Mouse (Mus musculus): ENCODE data around the gene Ntmt1.

Gene Ntmt1

DNA sequence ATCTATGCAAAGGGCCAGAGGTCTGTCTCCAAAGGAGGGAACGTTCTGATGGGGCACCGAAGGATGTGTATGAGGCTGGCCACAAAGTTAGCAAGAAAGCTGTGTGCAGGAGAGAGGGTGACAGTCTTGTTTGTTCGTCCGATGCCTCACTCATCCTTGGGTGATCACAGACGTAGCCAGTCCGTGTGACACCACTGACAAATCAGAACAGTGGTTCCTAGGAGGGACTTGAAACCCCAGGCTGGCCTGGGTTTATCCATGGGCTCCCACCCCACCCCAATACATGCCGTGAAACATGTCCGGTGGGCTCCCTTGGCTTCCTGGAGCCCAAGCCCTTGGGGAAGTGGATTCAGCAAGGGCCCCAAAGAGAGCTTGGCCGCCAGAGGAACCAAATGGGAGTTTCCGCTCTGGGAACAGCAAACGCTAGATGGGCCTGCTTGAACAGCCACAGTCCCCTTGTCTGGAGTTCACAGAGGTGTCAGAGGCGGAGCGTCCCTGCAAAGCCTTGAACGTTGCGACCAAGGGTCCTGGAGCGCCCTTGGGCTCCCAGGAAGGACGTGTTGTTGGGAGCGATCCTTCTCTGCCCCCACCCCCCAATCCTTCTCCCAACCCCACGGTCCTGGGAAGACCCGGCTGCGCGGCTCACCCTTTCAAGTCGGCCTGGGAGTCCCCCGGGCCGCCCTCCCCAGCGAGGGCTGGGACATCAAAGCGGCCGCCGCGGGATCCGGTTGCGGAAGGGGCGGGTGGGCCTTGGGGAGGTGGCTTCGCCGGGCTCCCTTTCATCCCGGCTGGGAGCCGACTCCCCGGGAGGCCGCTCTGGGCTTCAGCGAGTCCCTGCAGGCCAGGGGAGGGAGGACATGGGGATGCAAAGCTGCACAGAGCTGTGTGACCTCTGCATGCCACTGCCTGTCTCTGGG lies 23.3 kb upstream of the Ntmt1 start:
- DNase-seq (ENCODE audit: low spot score) = no peak

GRCm38 (mm10) chr2:30787466-30787865 lies 20.2 kb upstream of the Ntmt1 start:
- DNase-seq (ENCODE audit: low spot score) = no peak

- no peak for DNase-seq (ENCODE audit: low spot score)
Measured at GRCm38 (mm10) chr2:30792061-30792460, 15.6 kb upstream of the Ntmt1 start.

- peak; percentile 81 for DNase-seq (ENCODE audit: low spot score)
Measured at GRCm38 (mm10) chr2:30794179-30795108, 13.2 kb upstream of the Ntmt1 start.

DNA sequence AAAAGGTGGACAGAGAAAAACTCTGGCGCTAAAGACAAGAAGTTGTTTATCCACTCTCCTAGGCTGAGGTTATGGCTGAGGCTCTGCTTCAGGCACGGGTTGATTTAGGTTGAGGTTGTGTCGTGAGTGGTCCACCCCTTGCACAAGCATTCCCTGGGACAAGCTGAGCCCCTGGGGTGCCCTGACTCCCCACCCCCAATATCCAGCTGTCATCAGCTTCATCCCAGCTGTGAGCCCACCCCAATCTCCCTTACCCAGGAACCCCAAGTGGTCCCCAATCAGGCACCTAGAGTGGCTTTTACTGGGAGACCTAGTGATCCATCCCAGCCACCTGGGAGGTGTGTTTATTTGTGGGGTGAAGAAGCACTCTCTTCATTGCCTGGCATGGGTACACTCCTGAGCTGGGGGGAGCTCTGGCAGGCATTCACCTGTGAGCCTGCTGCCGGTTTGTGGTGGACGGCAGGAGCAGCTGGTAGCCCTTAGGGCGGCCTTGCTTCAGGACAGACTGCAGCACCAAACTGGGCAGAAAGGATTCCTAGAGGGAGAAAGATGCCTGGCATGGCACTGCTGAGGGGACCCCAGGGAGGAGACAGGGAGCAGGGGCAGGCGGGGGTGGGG lies 12.2 kb upstream of the Ntmt1 start:
- no peak for DNase-seq (ENCODE audit: low spot score)

- DNase-seq (ENCODE audit: low spot score) = no peak
Measured at GRCm38 (mm10) chr2:30795889-30796275, 11.7 kb upstream of the Ntmt1 start.

DNA sequence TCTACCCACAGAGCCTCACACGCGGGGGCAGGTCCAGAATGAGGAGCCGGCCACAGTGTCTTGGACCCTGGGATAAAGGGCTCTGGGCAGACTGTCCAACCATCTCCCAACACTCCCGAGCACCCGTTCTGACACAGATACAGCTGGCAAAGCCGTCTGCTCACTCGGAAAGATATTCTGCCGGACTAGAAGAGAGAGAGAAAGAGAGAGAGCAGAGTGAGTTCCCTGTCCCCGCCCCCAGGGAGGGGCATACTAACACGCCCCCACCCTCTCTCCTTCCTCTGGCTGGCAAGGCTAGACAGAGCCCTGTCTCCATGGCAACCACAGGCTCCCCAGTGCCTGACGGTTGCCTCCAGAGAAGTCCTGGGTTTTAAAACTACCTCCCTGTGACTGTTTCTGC lies 11.2 kb upstream of the Ntmt1 start:
- DNase-seq (ENCODE audit: low spot score) = peak; percentile 55

- no peak for DNase-seq (ENCODE audit: low spot score)
Measured at GRCm38 (mm10) chr2:30799456-30799855, 8.2 kb upstream of the Ntmt1 start.

DNA sequence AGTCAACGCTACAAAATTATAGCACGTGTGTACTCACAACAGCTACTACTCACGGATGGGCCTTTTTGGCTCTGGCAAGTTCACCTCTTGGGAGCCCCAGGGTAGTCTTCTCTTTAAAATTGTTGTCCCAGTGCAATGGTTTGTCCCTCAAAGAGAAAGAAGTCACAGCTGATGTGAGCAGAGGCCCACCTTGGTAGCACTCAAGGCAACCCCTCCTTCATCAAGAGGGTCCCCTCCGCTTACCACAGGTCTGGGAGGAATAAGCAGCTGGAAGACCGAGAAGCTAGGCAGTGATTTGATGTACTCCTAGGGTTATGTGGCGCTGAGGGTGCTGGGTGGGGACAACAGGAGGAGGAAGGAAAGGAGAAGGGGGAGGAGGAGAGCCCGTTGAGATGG lies 7.0 kb upstream of the Ntmt1 start:
- DNase-seq (ENCODE audit: low spot score) = no peak

DNA sequence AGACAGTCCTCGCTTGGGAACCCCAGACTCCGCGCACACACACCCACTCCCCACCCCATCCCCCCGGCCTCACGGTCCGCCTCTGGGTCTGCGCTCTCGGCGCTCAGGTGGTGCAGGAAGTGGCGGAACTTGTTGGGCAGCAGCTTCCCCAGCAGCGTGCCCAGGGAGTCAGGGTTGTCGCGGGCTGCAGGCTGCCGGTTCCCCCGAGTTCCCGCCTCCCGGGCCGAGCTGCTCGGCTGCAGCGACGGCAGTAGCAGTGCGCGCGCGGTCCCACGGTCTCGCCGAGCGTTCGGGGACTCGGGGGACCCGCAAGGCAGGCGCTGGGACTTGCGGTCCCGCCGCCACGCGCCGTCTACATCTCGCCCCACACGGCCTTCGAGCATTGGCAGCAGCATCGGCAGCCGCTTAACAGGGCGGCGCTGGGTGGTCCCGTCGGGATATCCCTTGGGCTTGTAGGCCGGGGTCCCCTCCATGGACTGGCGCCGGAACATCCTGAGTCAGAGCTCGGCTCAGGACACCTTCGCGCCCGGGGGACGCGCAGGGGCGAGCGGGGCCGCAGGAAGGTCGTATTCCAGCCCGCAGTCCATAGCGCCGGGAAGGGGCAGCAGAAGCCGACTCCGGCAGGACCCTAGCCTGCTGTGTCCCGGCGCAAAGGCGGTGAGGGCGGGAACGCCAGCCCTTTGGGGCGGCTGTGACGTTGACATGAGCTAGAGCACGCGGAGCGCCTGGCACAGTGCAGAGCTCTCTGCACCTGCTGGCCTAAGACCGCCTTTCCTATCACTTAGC lies 6.4 kb upstream of the Ntmt1 start:
- DNase-seq (ENCODE audit: low spot score) = no peak

DNA sequence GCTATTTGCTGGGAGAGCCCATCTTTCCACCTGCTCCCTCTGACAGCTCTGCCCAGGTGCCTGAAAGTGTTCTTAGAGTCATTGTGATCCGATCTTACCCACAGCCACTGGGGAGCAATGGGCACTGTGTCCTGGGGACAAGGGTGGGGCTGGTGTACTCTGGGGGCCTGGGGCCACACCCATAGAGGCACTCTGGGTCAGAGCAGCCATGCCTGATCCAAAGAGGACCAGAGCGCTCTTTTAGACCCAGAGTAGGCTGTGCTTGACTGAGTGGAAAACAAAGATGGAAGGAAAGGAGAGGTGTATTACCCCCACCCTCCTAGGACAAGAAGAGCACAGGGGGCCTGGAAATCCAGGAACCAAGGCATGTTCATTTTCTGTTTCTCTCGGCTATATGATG lies 4.0 kb upstream of the Ntmt1 start, which contains the start of gene 1700001O22Rik:
1700001O22Rik (minus strand) TSS at position 58 of the 400 bp plus-strand sequence.
- no peak for DNase-seq (ENCODE audit: low spot score)

DNA sequence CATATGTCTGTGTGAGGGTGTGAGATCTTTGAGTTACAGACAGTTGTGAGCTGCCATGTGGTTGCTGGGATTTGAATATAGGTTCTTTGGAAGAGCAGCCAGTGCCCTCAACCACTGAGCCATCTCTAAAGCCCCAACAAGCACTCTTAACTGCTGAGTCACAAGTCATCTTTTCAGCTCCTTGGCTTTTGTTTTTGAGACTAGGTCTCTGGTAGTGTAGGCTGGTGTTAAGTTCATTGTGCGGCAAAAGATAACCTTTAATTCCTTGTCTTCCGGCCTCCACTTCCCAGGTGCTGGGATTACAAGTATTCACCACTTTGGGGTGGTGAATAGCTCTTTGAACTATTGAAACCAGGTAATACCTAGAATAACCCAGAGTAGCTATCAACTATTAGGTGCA lies 1.6 kb upstream of the Ntmt1 start:
- DNase-seq (ENCODE audit: low spot score) = no peak

- DNase-seq (ENCODE audit: low spot score) = no peak
Measured at GRCm38 (mm10) chr2:30807147-30807647, 429 bp upstream of the Ntmt1 start.

- peak; percentile 29 for DNase-seq (ENCODE audit: low spot score)
Measured at GRCm38 (mm10) chr2:30808296-30808655, 650 bp downstream of the Ntmt1 start.

- DNase-seq (ENCODE audit: low spot score) = no peak
Measured at GRCm38 (mm10) chr2:30809503-30809902, 1.9 kb downstream of the Ntmt1 start.

DNA sequence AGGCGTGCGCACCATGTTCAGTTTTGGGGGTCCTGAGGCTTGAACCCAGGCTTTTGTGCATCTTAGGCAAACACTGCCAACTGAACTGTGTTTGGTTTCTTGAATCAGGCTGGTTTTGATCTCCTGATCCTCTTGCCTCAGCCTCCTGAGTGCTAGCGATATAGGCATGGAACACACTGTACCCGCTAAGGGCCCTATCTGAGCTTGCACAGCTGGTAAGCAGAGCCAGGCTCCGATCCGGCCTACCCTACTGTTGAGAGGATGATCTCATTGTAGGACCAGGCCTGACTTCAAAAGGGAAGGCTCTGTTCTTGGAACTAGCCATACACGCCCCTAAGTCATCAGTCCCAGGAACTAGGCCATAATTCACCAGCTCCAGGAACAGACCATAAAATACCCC lies 2.9 kb downstream of the Ntmt1 start:
- DNase-seq (ENCODE audit: low spot score) = peak; percentile 46

DNA sequence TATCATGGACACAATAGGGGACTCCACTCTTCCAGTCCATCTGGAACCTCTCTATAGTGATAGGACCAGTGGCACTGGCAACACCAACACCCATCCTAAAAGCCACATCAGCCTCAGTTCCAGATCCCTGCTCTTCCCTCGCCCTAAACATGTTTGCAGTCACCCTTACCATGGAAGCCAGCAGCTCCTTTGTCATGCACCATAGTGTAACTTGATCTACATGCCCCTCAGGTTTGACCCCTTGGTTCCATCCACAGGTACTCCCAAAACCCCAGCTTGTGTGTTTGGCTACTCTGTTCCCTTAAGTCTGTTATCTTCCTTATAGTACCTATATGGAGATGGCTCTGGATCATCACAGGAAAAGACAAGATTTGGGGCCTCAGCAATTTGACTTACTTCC lies 8.8 kb downstream of the Ntmt1 start:
- no peak for DNase-seq (ENCODE audit: low spot score)

DNA sequence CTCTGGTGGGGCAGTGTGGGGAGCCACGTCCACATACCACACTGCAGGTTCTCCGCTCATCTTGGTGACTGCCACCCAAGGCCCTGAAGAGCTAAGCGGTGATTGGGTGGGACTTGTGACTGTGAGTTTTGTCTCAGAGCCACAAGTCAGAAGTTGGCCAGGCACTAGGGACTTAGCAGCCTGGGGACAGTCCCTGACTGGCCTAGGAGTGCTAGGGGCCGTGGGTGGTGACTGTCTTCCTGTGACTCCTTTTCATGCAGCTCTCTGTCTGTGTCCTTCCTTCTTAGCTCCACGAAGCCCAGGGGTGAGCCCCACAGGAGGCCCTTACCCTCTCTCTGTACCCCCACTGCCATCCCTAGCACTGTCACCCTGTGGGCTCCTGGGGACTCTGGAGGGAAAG lies 12.2 kb downstream of the Ntmt1 start:
- DNase-seq (ENCODE audit: low spot score) = no peak

DNA sequence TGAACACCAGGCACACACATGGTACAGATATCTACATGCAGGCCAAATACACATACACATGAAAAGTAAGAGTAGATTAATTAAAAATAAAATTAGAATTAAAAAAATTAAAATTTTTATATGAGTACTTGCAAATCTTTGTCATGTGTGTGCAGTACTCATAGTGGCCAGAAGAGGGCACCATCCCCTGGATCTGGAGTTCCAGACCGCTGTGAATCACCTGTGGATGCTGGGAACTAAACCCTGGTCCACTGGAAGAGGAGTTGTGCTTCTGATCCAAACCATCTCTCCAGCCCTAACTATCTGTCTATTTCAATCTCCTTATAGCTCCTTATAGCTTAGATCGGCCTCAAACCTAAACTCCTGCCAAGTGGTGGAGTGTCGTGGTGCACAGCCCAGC lies 13.4 kb downstream of the Ntmt1 start:
- DNase-seq (ENCODE audit: low spot score) = no peak

- DNase-seq (ENCODE audit: low spot score) = no peak
Measured at GRCm38 (mm10) chr2:30822460-30822859, 14.8 kb downstream of the Ntmt1 start.

DNA sequence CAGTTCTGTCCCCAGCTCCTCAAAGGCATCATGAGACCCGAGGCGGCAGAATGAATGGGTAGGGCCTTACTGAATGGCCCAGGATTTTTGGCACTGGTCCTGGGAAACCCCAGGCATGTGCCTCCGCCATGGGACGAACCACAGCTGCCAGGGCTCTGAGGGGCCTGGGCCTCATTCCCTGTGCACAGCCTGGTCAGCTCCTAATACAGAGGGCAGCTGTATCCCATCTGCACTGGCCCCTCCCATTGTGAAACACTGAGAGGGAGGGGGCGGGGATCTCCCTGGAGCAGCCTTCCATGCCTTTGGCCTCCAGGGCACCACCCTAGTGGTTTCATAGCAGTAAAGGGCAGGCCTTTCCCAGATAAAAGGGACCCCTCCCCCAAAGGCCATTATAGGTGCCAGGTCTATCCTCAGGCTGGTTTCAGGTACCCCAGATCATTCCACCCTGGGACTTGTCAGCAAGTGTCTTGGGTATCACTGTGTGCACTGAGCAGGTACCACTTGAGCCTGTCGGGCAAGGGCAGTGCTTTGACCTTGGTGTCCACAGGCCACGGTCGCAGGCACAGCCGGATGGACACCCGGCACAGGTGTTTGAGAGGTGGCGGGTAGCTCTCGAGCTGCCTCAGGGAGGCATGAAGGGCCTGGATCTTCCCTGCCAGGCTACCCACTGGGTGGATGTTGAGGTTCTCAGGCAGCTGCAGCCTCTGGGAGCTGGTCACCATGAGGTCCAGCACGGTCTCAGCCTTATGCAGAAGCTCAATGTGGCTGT lies 15.9 kb downstream of the Ntmt1 start:
- no peak for DNase-seq (ENCODE audit: low spot score)
